9 mouse cellular contexts compared by ENCODE assay signal in the genomic region with DNA sequence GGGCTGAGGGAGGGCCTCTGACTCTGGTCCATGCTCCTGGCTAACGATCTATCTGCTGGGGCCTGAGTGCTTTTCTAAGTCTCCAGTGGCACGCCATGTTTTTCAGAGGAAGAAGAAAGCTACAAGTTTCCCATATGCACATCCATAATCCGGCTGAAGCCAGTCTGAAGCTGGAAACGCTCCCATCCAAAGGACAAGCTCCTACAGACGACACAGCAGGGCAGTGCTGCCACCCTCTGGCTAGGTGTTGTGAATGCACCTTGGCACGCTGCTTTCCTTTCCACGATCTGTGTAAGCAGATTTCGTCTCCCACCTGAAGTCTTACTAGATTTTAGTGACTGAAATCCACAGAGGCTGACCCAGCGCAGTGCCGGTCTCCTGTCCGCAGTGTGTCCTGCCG. TPM values are rescaled to one million over a fixed set of nuclear protein-coding genes. Genes with fewer than 3 reads are reported as not detected.
DNase-seq lines count a peak whose midpoint lies in the region; ATAC-seq and TF ChIP-seq lines count a peak whose summit lies in the region.
"Had no signal": no experiment of that assay in that cellular context is flagged by ENCODE, and none has a peak within 500 bp of the region (broad histone marks: within the 10 kb centered on the region; RNA-seq: fewer than 3 reads in every experiment).

No protein-coding gene starts in this region.

- TF ChIP-seq EP300 in stomach, postnatal 0 days (optimal IDR thresholded peaks at IDR 0.05): no peak

- no peaks in the 10 kb centered on the region for H3K9me3 ChIP-seq in heart, embryonic 10.5 days
- no peaks in the 10 kb centered on the region for H3K9me3 ChIP-seq in kidney, embryonic 16.5 days (ENCODE audit: low read length)
- no peaks in the 10 kb centered on the region for H3K9me3 ChIP-seq in limb, embryonic 15.5 days
- no peaks in the 10 kb centered on the region for H3K9me3 ChIP-seq in neural tube, embryonic 11.5 days (ENCODE audit: control insufficient read depth, low read length)
- H3K9me3 ChIP-seq in stomach, postnatal 0 days (ENCODE audit: control insufficient read depth, low read length): no peaks in the 10 kb centered on the region

- WGBS in heart, embryonic 10.5 days: 52% methylated on average over 12 of the region's 12 CpGs
- WGBS in kidney, embryonic 16.5 days: 46% methylated on average over 12 of the region's 12 CpGs
- 44% methylated on average over 12 of the region's 12 CpGs for WGBS in limb, embryonic 15.5 days
- WGBS in neural tube, embryonic 11.5 days: 61% methylated on average over 12 of the region's 12 CpGs
- WGBS in stomach, postnatal 0 days: 43% methylated on average over 12 of the region's 12 CpGs

- H3K4me1 ChIP-seq in heart, embryonic 10.5 days: peaks cover 7% of the 10 kb centered on the region; the same call in 1 of the 2 replicates
- H3K4me1 ChIP-seq in kidney, embryonic 16.5 days (ENCODE audit: insufficient read depth, low read length): no peaks in the 10 kb centered on the region
- H3K4me1 ChIP-seq in limb, embryonic 15.5 days: peaks cover 7% of the 10 kb centered on the region
- no peaks in the 10 kb centered on the region for H3K4me1 ChIP-seq in neural tube, embryonic 11.5 days (ENCODE audit: control insufficient read depth, insufficient read depth, low read length)
- no peaks in the 10 kb centered on the region for H3K4me1 ChIP-seq in stomach, postnatal 0 days (replicated peaks; ENCODE audit: control insufficient read depth, insufficient read depth)

- DNase-seq in brain, adult 2 months (ENCODE audit: low read depth, low spot score): peak; percentile 98
- peak; percentile 87 for DNase-seq in heart, embryonic 10.5 days (ENCODE audit: low spot score)
- peak; percentile 80 for DNase-seq in neural tube, embryonic 11.5 days (ENCODE audit: low spot score)
- DNase-seq in stomach, postnatal 0 days (ENCODE audit: low spot score): peak; percentile 82

- peak; percentile 48 for ATAC-seq in CD4-positive, CD25-positive, alpha-beta regulatory T cell, adult 4 months
- peak; percentile 81 for ATAC-seq in erythroblast, adult 5-6 weeks (replicated peaks; ENCODE audit: low FRiP score, poor library complexity, severe bottlenecking)
- peak; percentile 89 for ATAC-seq in kidney, embryonic 16.5 days (ENCODE audit: low FRiP score, low TSS enrichment)
- ATAC-seq in limb, embryonic 15.5 days (ENCODE audit: insufficient number of reproducible peaks, low FRiP score, low TSS enrichment, low read depth): peak; percentile 58; the same call in 1 of the 2 replicates
- no peak for ATAC-seq in neural tube, embryonic 11.5 days (ENCODE audit: insufficient read depth, low FRiP score, low TSS enrichment)
- peak; percentile 86 for ATAC-seq in stomach, postnatal 0 days (ENCODE audit: low FRiP score, low TSS enrichment)

- H3K36me3 ChIP-seq in heart, embryonic 10.5 days: peaks cover 75% of the 10 kb centered on the region
- peaks cover 24% of the 10 kb centered on the region; the same call in 1 of the 2 replicates for H3K36me3 ChIP-seq in kidney, embryonic 16.5 days (ENCODE audit: insufficient read depth, low read length)
- H3K36me3 ChIP-seq in limb, embryonic 15.5 days: peaks cover 69% of the 10 kb centered on the region
- peaks cover 5% of the 10 kb centered on the region; the same call in 1 of the 2 replicates for H3K36me3 ChIP-seq in neural tube, embryonic 11.5 days (ENCODE audit: control insufficient read depth, insufficient read depth, low read length)
- 0 out of 2 replicates have a peak, but pooled peaks cover 5% of the 10 kb centered on the region for H3K36me3 ChIP-seq in stomach, postnatal 0 days (ENCODE audit: control insufficient read depth, insufficient read depth, low read length)

- H3K27ac ChIP-seq in heart, embryonic 10.5 days: peak overlapping the region; percentile 67
- H3K27ac ChIP-seq in kidney, embryonic 16.5 days (ENCODE audit: low read length): no peak overlapping the region
- H3K27ac ChIP-seq in limb, embryonic 15.5 days: peak overlapping the region; percentile 83
- no peak overlapping the region for H3K27ac ChIP-seq in neural tube, embryonic 11.5 days (ENCODE audit: low read depth, low read length)
- peak overlapping the region; percentile 61; the same call in 1 of the 2 replicates for H3K27ac ChIP-seq in stomach, postnatal 0 days (replicated peaks)

- 0 out of 2 replicates have a peak overlapping the region, but pooled peaks have one; percentile 31 for H3K9ac ChIP-seq in kidney, embryonic 16.5 days (replicated peaks; ENCODE audit: low read length)
- 0 out of 2 replicates have a peak overlapping the region, but pooled peaks have one; percentile 28 for H3K9ac ChIP-seq in limb, embryonic 15.5 days
- H3K9ac ChIP-seq in neural tube, embryonic 11.5 days (ENCODE audit: low read length): no peak overlapping the region
- H3K9ac ChIP-seq in stomach, postnatal 0 days (ENCODE audit: low read length): peak overlapping the region; percentile 38; the same call in 1 of the 2 replicates

- H3K4me2 ChIP-seq in kidney, embryonic 16.5 days (replicated peaks; ENCODE audit: low read depth, low read length): no peak overlapping the region
- no peak overlapping the region for H3K4me2 ChIP-seq in limb, embryonic 15.5 days
- no peak overlapping the region for H3K4me2 ChIP-seq in neural tube, embryonic 11.5 days (ENCODE audit: low read depth)
- H3K4me2 ChIP-seq in stomach, postnatal 0 days (replicated peaks; ENCODE audit: low read depth): no peak overlapping the region

- H3K4me3 ChIP-seq in heart, embryonic 10.5 days: no peak overlapping the region
- H3K4me3 ChIP-seq in kidney, embryonic 16.5 days (ENCODE audit: low read length): no peak overlapping the region
- no peak overlapping the region for H3K4me3 ChIP-seq in limb, embryonic 15.5 days
- no peak overlapping the region for H3K4me3 ChIP-seq in neural tube, embryonic 11.5 days (ENCODE audit: low read depth, low read length)
- H3K4me3 ChIP-seq in stomach, postnatal 0 days (ENCODE audit: low read depth, low read length): no peak overlapping the region
- H3K4me3 ChIP-seq: erythroblast, embryonic 14.5 days had no signal

- H3K27me3 ChIP-seq in heart, embryonic 10.5 days (ENCODE audit: insufficient read depth, poor library complexity, severe bottlenecking): no peaks in the 10 kb centered on the region
- H3K27me3 ChIP-seq in kidney, embryonic 16.5 days (ENCODE audit: insufficient read depth, low read length): no peaks in the 10 kb centered on the region
- H3K27me3 ChIP-seq in limb, embryonic 15.5 days: no peaks in the 10 kb centered on the region
- no peaks in the 10 kb centered on the region for H3K27me3 ChIP-seq in neural tube, embryonic 11.5 days (ENCODE audit: control insufficient read depth, insufficient read depth, low read length)
- H3K27me3 ChIP-seq in stomach, postnatal 0 days (ENCODE audit: control insufficient read depth, insufficient read depth, low read length): no peaks in the 10 kb centered on the region

- TF ChIP-seq CTCF in stomach, postnatal 0 days (IDR thresholded peaks at IDR 0.05; ENCODE audit: low read depth): peak; percentile 99

RNA-seq across cellular contexts. Expression of a gene that starts 14.3 kb away (rescaled TPM):
- polyA plus RNA-seq in CD4-positive, CD25-positive, alpha-beta regulatory T cell, adult 4 months (2017; shearing (Covaris generic)): under 1 TPM; 0.70 to 0.94 TPM
- 16.5 and 19.0 TPM in 2 replicates for total RNA-seq in erythroblast, adult 5-6 weeks (2015; ENCODE audit: low replicate concordance)
- total RNA-seq in erythroblast, adult 5-6 weeks (2017; ENCODE audit: low replicate concordance): 9.8 and 16.9 TPM in 2 replicates
- 32.6 and 34.7 TPM in 2 replicates for polyA plus RNA-seq in heart, embryonic 10.5 days (2016; fragmentation: Nextera tagmentation; extraction: Ambion mirVana)
- polyA plus RNA-seq in kidney, embryonic 16.5 days (2015; fragmentation: Nextera tagmentation; extraction: Ambion mirVana): 28.0 and 31.7 TPM in 2 replicates
- 34.2 and 36.6 TPM in 2 replicates for polyA plus RNA-seq in limb, embryonic 15.5 days (2015; fragmentation: Nextera tagmentation; extraction: Ambion mirVana)
- 33.0 and 34.3 TPM in 2 replicates for polyA plus RNA-seq in neural tube, embryonic 11.5 days (2014; fragmentation: Nextera tagmentation; extraction: Ambion mirVana)
- 17.9 and 20.0 TPM in 2 replicates for polyA plus RNA-seq in stomach, postnatal 0 days (2015; fragmentation: Nextera tagmentation; extraction: Ambion mirVana)

RNA-seq across cellular contexts. Expression of a gene that starts 44.3 kb away (rescaled TPM):
- polyA plus RNA-seq in CD4-positive, CD25-positive, alpha-beta regulatory T cell, adult 4 months (2017; shearing (Covaris generic)): 10 to 100 TPM; 32.1 to 32.6 TPM
- 13.1 and 15.3 TPM in 2 replicates for total RNA-seq in erythroblast, adult 5-6 weeks (2015; ENCODE audit: low replicate concordance)
- total RNA-seq in erythroblast, adult 5-6 weeks (2017; ENCODE audit: low replicate concordance): 8.8 and 18.3 TPM in 2 replicates
- 43.7 and 44.6 TPM in 2 replicates for polyA plus RNA-seq in heart, embryonic 10.5 days (2016; fragmentation: Nextera tagmentation; extraction: Ambion mirVana)
- 43.5 and 49.9 TPM in 2 replicates for polyA plus RNA-seq in kidney, embryonic 16.5 days (2015; fragmentation: Nextera tagmentation; extraction: Ambion mirVana)
- 41.6 and 43.0 TPM in 2 replicates for polyA plus RNA-seq in limb, embryonic 15.5 days (2015; fragmentation: Nextera tagmentation; extraction: Ambion mirVana)
- polyA plus RNA-seq in neural tube, embryonic 11.5 days (2014; fragmentation: Nextera tagmentation; extraction: Ambion mirVana): 57.7 and 61.2 TPM in 2 replicates
- polyA plus RNA-seq in stomach, postnatal 0 days (2015; fragmentation: Nextera tagmentation; extraction: Ambion mirVana): 18.7 and 19.7 TPM in 2 replicates

RNA-seq across cellular contexts. Expression of a gene that starts 44.5 kb away (rescaled TPM):
- polyA plus RNA-seq in CD4-positive, CD25-positive, alpha-beta regulatory T cell, adult 4 months (2017; shearing (Covaris generic)): 10 to 100 TPM; 13.1 to 18.7 TPM
- total RNA-seq in erythroblast, adult 5-6 weeks (2015; ENCODE audit: low replicate concordance): 2.5 TPM in 1 of 2 replicates, not detected in the other
- 1.1 TPM in 1 of 2 replicates, not detected in the other for total RNA-seq in erythroblast, adult 5-6 weeks (2017; ENCODE audit: low replicate concordance)
- 21.3 and 26.7 TPM in 2 replicates for polyA plus RNA-seq in heart, embryonic 10.5 days (2016; fragmentation: Nextera tagmentation; extraction: Ambion mirVana)
- polyA plus RNA-seq in kidney, embryonic 16.5 days (2015; fragmentation: Nextera tagmentation; extraction: Ambion mirVana): 23.8 and 27.2 TPM in 2 replicates
- polyA plus RNA-seq in limb, embryonic 15.5 days (2015; fragmentation: Nextera tagmentation; extraction: Ambion mirVana): 18.4 and 19.5 TPM in 2 replicates
- polyA plus RNA-seq in neural tube, embryonic 11.5 days (2014; fragmentation: Nextera tagmentation; extraction: Ambion mirVana): 27.7 and 31.4 TPM in 2 replicates
- polyA plus RNA-seq in stomach, postnatal 0 days (2015; fragmentation: Nextera tagmentation; extraction: Ambion mirVana): 11.0 and 11.2 TPM in 2 replicates

Comparison
In these comparisons a context has a peak if more than half of its experiments do, and no peak if none do; other contexts are left out.
1. H3K27ac ChIP-seq: peak in heart, embryonic 10.5 days (single experiment), limb, embryonic 15.5 days (single experiment) and stomach, postnatal 0 days (single experiment); none in kidney, embryonic 16.5 days (single experiment) and neural tube, embryonic 11.5 days (single experiment).
2. Peak in every context shown above with its lines, with median percentiles within 50 percentile points of each other: DNase-seq.